Mouse (Mus musculus) heart, embryonic 14.5 days (tissue): ENCODE measurements around the gene Ccdc9b. TPM values are rescaled to one million over a fixed set of nuclear protein-coding genes. Genes with fewer than 3 reads are reported as not detected.

ENCODE experiments used
- ATAC-seq: fragments of 200-750 bp; cut with Nextera tagmentation; 2 replicates; pipeline ENCODE4 v1.8.0; 2017; ENCODE audit warnings: low read depth, moderate TSS enrichment; ENCODE audit not compliant: insufficient number of reproducible peaks, insufficient read depth, low FRiP score
- H3K27ac ChIP-seq, 2 experiments: fragments of 200-500 bp in 1 of 2; fragments of 300-500 bp in 1 of 2; sonication (generic) in 1 of 2; replicated peaks in 1 of 2; 2 replicates each; pipeline ENCODE4 v1.5.1; 2012 to 2014; ENCODE audit warnings: low read depth in 2 of 2, low read length in 2 of 2, control low read depth in 1 of 2, mild to moderate bottlenecking in 1 of 2, mixed read lengths in 1 of 2; ENCODE audit not compliant: control insufficient read depth in 1 of 2, insufficient read depth in 1 of 2
- H3K27me3 ChIP-seq: fragments of 300-500 bp; sonication (generic); 2 replicates; pipeline ENCODE4 v1.6.1; 2014; ENCODE audit warnings: mild to moderate bottlenecking, low read length, control low read depth; ENCODE audit not compliant: control insufficient read depth, insufficient read depth
- H3K36me3 ChIP-seq: fragments of 300-500 bp; sonication (generic); 2 replicates; pipeline ENCODE4 v1.6.1; 2014; ENCODE audit warnings: mild to moderate bottlenecking, control low read depth, low read length, mixed read lengths; ENCODE audit not compliant: control insufficient read depth, insufficient read depth
- H3K4me1 ChIP-seq, 2 experiments: fragments of 200-500 bp in 1 of 2; fragments of 300-500 bp in 1 of 2; sonication (generic) in 1 of 2; 2 replicates each; pipeline ENCODE4 v1.6.1; 2012 to 2014; ENCODE audit warnings: low read length in 2 of 2, control low read depth in 1 of 2, mixed read lengths in 1 of 2; ENCODE audit not compliant: control insufficient read depth in 2 of 2, insufficient read depth in 2 of 2
- H3K4me2 ChIP-seq: fragments of 300-500 bp; sonication (generic); 2 replicates; pipeline ENCODE4 v1.6.1; 2014; ENCODE audit warnings: mild to moderate bottlenecking, low read length
- H3K4me3 ChIP-seq, 2 experiments: fragments of 200-500 bp in 1 of 2; fragments of 300-500 bp in 1 of 2; sonication (generic) in 1 of 2; 2 replicates each; pipeline ENCODE4 v1.5.1; 2012 to 2014; ENCODE audit warnings: low read length in 2 of 2, mild to moderate bottlenecking in 2 of 2, control low read depth in 1 of 2, low read depth in 1 of 2, moderate library complexity in 1 of 2; ENCODE audit not compliant: control insufficient read depth in 1 of 2, insufficient read depth in 1 of 2
- H3K9ac ChIP-seq: fragments of 300-500 bp; sonication (generic); 2 replicates; pipeline ENCODE4 v1.6.1; 2014; ENCODE audit warnings: mild to moderate bottlenecking, low read length
- H3K9me3 ChIP-seq: fragments of 300-500 bp; sonication (generic); 2 replicates; pipeline ENCODE4 v1.6.1; 2016; ENCODE audit warnings: low read length, control low read depth; ENCODE audit not compliant: control insufficient read depth
- WGBS: fragments of 180-500 bp; shearing (Covaris S2); extraction: QIAGEN DNeasy Blood & Tissue Kit; methylation state at CpG from one replicate; pipeline ENCODE4 v1.1.7; 2014; 5-methylcytosine and 5-hydroxymethylcytosine counted together
- polyA plus RNA-seq: library from polyadenylated mRNA; unstranded; fragments of >200 nt; fragmentation: Nextera tagmentation; extraction: Ambion mirVana; gene quantifications from 2 replicates; pipeline ENCODE4 v1.2.1, GENCODE M21; 2014

Gene Ccdc9b
- polyA plus RNA-seq, 1 experiment from 2014 or later = 2.2 TPM

GRCm38 (mm10) chr2:118793636-118794035 is 31.2 kb upstream of the Ccdc9b start:
- H3K36me3 ChIP-seq = no peaks in the 10 kb centered on the region
- H3K9ac ChIP-seq = no peak overlapping the region
- 82% methylated on average over 4 of the region's 4 CpGs for WGBS
- no peaks in the 10 kb centered on the region for H3K9me3 ChIP-seq
- H3K4me1 ChIP-seq = peaks cover 9 to 12% of the 10 kb centered on the region in 2 experiments
- ATAC-seq = no peak
- no peak overlapping the region for H3K27ac ChIP-seq
- no peak overlapping the region for H3K4me2 ChIP-seq
- H3K27me3 ChIP-seq = no peaks in the 10 kb centered on the region; the same call in none of the 2 replicates
- H3K4me3 ChIP-seq = no peak overlapping the region

GRCm38 (mm10) chr2:118792259-118792613 is 29.8 kb upstream of the Ccdc9b start:
- Histone ChIP-seq H3K4me3 (no peak overlapping the region), H3K4me2 (no peak overlapping the region), H3K27ac (no peak overlapping the region), H3K9ac (no peak overlapping the region), H3K27me3 (peaks cover 8% of the 10 kb centered on the region), H3K36me3 (no peaks in the 10 kb centered on the region), H3K4me1 (peaks cover 9 to 12% of the 10 kb centered on the region in 2 experiments), H3K9me3 (no peaks in the 10 kb centered on the region)
- 68% methylated on average over 4 of the region's 4 CpGs for WGBS
- no peak for ATAC-seq

GRCm38 (mm10) chr2:118791591-118792258 is 29.3 kb upstream of the Ccdc9b start:
- Histone ChIP-seq H3K27me3 (peaks cover 8% of the 10 kb centered on the region), H3K9me3 (no peaks in the 10 kb centered on the region), H3K9ac (no peak overlapping the region), H3K4me1 (peaks cover 9 to 12% of the 10 kb centered on the region in 2 experiments), H3K4me2 (no peak overlapping the region), H3K36me3 (no peaks in the 10 kb centered on the region), H3K4me3 (no peak overlapping the region), H3K27ac (no peak overlapping the region)
- WGBS = 91% methylated on average over 26 of the region's 26 CpGs
- ATAC-seq = no peak

- Histone ChIP-seq H3K9ac (no peak overlapping the region; the same call in 1 of the 2 replicates), H3K36me3 (no peaks in the 10 kb centered on the region), H3K27ac (no peak overlapping the region), H3K4me3 (peak overlapping the region; percentile 25 to 31; a peak in 3 of 4 replicates), H3K27me3 (peaks cover 8% of the 10 kb centered on the region), H3K4me1 (peaks cover 9 to 12% of the 10 kb centered on the region in 2 experiments), H3K4me2 (peak overlapping the region; percentile 59), H3K9me3 (no peaks in the 10 kb centered on the region)
- WGBS = 19% methylated on average over 44 of the region's 44 CpGs
- ATAC-seq = peak; percentile 51
Observed at GRCm38 (mm10) chr2:118790551-118791525, 28.4 kb upstream of the Ccdc9b start.

GRCm38 (mm10) chr2:118790221-118790550 is 27.7 kb upstream of the Ccdc9b start:
- Histone ChIP-seq H3K9ac (no peak overlapping the region; the same call in 1 of the 2 replicates), H3K4me3 (peak overlapping the region in 1 of 2 experiments; percentile 25; a peak in 2 of 4 replicates), H3K9me3 (no peaks in the 10 kb centered on the region), H3K36me3 (no peaks in the 10 kb centered on the region), H3K27me3 (peaks cover 8% of the 10 kb centered on the region), H3K4me1 (peaks cover 9 to 12% of the 10 kb centered on the region in 2 experiments), H3K27ac (no peak overlapping the region), H3K4me2 (peak overlapping the region; percentile 59)
- ATAC-seq = no peak
- 52% methylated on average over 12 of the region's 12 CpGs for WGBS

GRCm38 (mm10) chr2:118789501-118789900 is 27.0 kb upstream of the Ccdc9b start:
- WGBS = 88% methylated on average over 11 of the region's 11 CpGs
- Histone ChIP-seq H3K4me1 (peaks cover 9 to 12% of the 10 kb centered on the region in 2 experiments), H3K27me3 (peaks cover 8% of the 10 kb centered on the region), H3K4me2 (no peak overlapping the region), H3K9ac (no peak overlapping the region), H3K4me3 (no peak overlapping the region), H3K36me3 (no peaks in the 10 kb centered on the region), H3K27ac (no peak overlapping the region), H3K9me3 (no peaks in the 10 kb centered on the region)
- no peak for ATAC-seq

GRCm38 (mm10) chr2:118786525-118786924 is 24.1 kb upstream of the Ccdc9b start:
- no peak for ATAC-seq
- H3K4me3 ChIP-seq = no peak overlapping the region
- no peaks in the 10 kb centered on the region for H3K36me3 ChIP-seq
- peaks cover 9 to 12% of the 10 kb centered on the region in 2 experiments for H3K4me1 ChIP-seq
- H3K27me3 ChIP-seq = peaks cover 8% of the 10 kb centered on the region
- no peak overlapping the region for H3K4me2 ChIP-seq
- no peaks in the 10 kb centered on the region for H3K9me3 ChIP-seq
- H3K27ac ChIP-seq = no peak overlapping the region
- H3K9ac ChIP-seq = no peak overlapping the region
- 51% methylated on average over 5 of the region's 5 CpGs for WGBS
